Mouse (Mus musculus): Measurements from ENCODE around the gene Sae1. TPM values are rescaled to one million over a fixed set of nuclear protein-coding genes. Genes with fewer than 3 reads are reported as not detected.

Gene Sae1
- polyA plus RNA-seq, 1 experiment from 2014 or later = 483 TPM

DNA sequence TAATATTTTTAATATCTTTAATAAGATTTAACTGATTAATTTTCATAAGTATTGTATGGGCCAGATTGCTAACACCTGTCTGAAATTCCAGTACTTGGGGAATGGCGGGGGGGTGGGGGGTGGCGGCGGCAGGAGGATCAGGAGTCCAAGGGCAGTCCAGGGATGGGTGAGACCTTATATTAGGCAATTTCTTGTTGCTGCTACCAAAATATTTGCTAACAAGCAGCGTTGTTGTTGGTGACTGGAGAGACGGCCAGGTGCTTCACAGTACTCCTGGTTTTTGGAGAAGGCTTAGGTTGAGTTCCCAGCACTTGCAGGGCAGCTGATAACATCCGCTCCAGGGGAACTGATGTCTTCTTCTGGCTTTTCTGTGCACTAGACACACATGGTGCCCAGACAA is 67.1 kb downstream of the Sae1 start:
- 86% methylated on average over 6 of the region's 6 CpGs for WGBS
- DNase-seq (ENCODE audit: low spot score) = no peak
- no peak overlapping the region for H3K27ac ChIP-seq
- peaks cover 55% of the 10 kb centered on the region for H3K36me3 ChIP-seq
- H3K9me3 ChIP-seq (replicated peaks) = no peaks in the 10 kb centered on the region
- H3K27me3 ChIP-seq (ENCODE audit: low read depth, poor library complexity, severe bottlenecking) = no peaks in the 10 kb centered on the region
- no peak overlapping the region for H3K4me3 ChIP-seq
- H3K4me1 ChIP-seq = 0 out of 2 replicates have a peak, but pooled peaks cover 7% of the 10 kb centered on the region

DNA sequence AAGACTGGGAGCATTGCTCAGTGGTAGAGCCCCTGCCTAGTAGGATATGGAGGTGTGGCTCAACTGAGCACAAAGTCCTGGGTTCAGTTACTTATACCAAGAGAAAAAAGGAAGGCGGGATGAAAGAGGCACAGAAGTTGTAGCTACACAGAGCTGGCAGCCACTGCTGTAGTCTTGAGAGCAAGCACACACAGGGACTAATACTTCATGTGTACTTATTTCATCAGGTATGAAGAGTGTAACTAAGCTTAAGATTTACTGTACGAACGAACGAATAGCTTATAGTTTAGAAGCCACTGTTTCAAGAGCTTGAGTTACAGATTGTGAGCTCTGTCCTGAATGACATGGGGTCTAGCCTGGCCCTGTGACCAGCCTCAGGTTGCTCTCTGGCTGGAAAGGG is 68.4 kb downstream of the Sae1 start:
- Histone ChIP-seq H3K27ac (no peak overlapping the region), H3K27me3 (ENCODE audit: low read depth, poor library complexity, severe bottlenecking) (no peaks in the 10 kb centered on the region), H3K4me3 (no peak overlapping the region), H3K4me1 (peaks cover 18% of the 10 kb centered on the region), H3K36me3 (peaks cover 42% of the 10 kb centered on the region), H3K9me3 (replicated peaks) (no peaks in the 10 kb centered on the region)
- no peak for DNase-seq (ENCODE audit: low spot score)
- 94% methylated on average over 4 of the region's 4 CpGs for WGBS

DNA sequence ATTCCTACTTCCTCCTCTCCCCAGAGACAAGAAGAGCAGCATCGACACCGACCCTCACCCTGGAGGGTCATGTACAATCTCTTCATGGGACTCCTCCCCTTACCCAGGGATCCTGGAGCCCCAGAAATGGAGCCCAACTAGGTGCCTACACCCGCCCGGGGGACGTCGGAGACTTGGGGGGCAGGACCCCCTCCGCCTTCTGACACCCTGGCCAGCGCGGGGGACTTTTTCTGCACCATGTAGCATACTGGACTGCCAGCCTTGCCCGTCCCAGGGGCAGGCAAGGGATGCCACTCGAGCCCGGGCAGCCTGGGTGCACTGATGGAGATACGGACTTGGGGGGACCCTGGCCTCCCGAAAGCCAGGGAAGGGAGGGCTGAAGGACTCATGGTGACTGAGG is 70.5 kb downstream of the Sae1 start:
- Histone ChIP-seq H3K27ac (no peak overlapping the region), H3K4me3 (no peak overlapping the region), H3K27me3 (ENCODE audit: low read depth, poor library complexity, severe bottlenecking) (no peaks in the 10 kb centered on the region), H3K36me3 (peaks cover 34% of the 10 kb centered on the region), H3K4me1 (peaks cover 40% of the 10 kb centered on the region), H3K9me3 (replicated peaks) (no peaks in the 10 kb centered on the region)
- 87% methylated on average over 14 of the region's 14 CpGs for WGBS
- no peak for DNase-seq (ENCODE audit: low spot score)

- Histone ChIP-seq H3K9me3 (replicated peaks) (no peaks in the 10 kb centered on the region), H3K27ac (no peak overlapping the region), H3K4me1 (peaks cover 54% of the 10 kb centered on the region), H3K4me3 (no peak overlapping the region), H3K36me3 (peaks cover 30% of the 10 kb centered on the region), H3K27me3 (ENCODE audit: low read depth, poor library complexity, severe bottlenecking) (no peaks in the 10 kb centered on the region)
- no peak for DNase-seq (ENCODE audit: low spot score)
- 70% methylated on average over 4 of the region's 4 CpGs for whole genome bisulfite sequencing
Observed at GRCm38 (mm10) chr7:16315222-16315759, 72.3 kb downstream of the Sae1 start.

DNA sequence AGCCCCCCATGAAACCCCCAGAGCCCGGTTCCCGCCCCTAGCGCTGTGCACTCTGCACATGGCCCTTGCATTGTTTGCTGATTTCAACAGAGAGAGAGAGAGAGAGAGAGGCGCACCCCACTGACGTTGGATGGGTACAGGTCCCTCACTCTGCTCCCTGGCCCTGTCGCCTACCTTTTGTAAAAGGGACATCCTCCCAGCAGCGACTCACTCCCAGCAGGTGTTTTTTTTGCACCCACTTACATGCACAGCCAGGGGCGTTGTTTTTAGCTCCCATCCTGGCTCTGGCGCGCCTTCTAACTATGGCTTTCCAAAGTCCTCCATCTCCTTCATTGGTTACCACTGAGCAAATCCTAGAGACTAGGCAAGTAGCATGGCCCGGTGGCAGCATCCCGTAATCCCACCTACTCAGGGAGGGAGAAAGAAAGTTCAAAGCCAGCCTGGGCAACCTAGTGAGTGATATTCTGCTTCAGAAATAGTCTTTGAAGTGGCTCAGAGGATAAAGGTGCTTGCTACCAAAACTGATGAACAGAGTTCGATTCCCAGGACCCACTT is 73.3 kb downstream of the Sae1 start:
- peaks cover 23% of the 10 kb centered on the region for H3K36me3 ChIP-seq
- H3K9me3 ChIP-seq (replicated peaks) = no peaks in the 10 kb centered on the region
- peak overlapping the region; percentile 78 for H3K4me3 ChIP-seq
- H3K27me3 ChIP-seq (ENCODE audit: low read depth, poor library complexity, severe bottlenecking) = no peaks in the 10 kb centered on the region
- peak overlapping the region; percentile 95 for H3K27ac ChIP-seq
- no peak for DNase-seq (ENCODE audit: low spot score)
- WGBS = 9% methylated on average over 13 of the region's 13 CpGs
- H3K4me1 ChIP-seq = peaks cover 64% of the 10 kb centered on the region

GRCm38 (mm10) chr7:16313481-16314220 is 74.0 kb downstream of the Sae1 start:
- under 1% methylated on average over 56 of the region's 66 CpGs for WGBS
- H3K27ac ChIP-seq = peak overlapping the region; percentile 95
- H3K27me3 ChIP-seq (ENCODE audit: low read depth, poor library complexity, severe bottlenecking) = no peaks in the 10 kb centered on the region
- peak overlapping the region; percentile 78 for H3K4me3 ChIP-seq
- DNase-seq (ENCODE audit: low spot score) = peak; percentile 87
- peaks cover 22% of the 10 kb centered on the region for H3K36me3 ChIP-seq
- no peaks in the 10 kb centered on the region for H3K9me3 ChIP-seq (replicated peaks)
- H3K4me1 ChIP-seq = peaks cover 70% of the 10 kb centered on the region

GRCm38 (mm10) chr7:16312672-16313311 is 74.8 kb downstream of the Sae1 start:
- H3K4me1 ChIP-seq = peaks cover 75% of the 10 kb centered on the region
- under 1% methylated on average over 12 of the region's 12 CpGs for WGBS
- no peaks in the 10 kb centered on the region for H3K9me3 ChIP-seq (replicated peaks)
- H3K36me3 ChIP-seq = peaks cover 15% of the 10 kb centered on the region
- no peaks in the 10 kb centered on the region for H3K27me3 ChIP-seq (ENCODE audit: low read depth, poor library complexity, severe bottlenecking)
- peak overlapping the region; percentile 78 for H3K4me3 ChIP-seq
- peak; percentile 90 for DNase-seq (ENCODE audit: low spot score)
- H3K27ac ChIP-seq = peak overlapping the region; percentile 95

- no peaks in the 10 kb centered on the region for H3K9me3 ChIP-seq (replicated peaks)
- no peaks in the 10 kb centered on the region for H3K27me3 ChIP-seq (ENCODE audit: low read depth, poor library complexity, severe bottlenecking)
- H3K36me3 ChIP-seq = peaks cover 9% of the 10 kb centered on the region
- DNase-seq (ENCODE audit: low spot score) = peak; percentile 68
- peak overlapping the region; percentile 78 for H3K4me3 ChIP-seq
- under 1% methylated on average over 48 of the region's 49 CpGs for WGBS
- peak overlapping the region; percentile 95 for H3K27ac ChIP-seq
- peaks cover 75% of the 10 kb centered on the region for H3K4me1 ChIP-seq
Observed at GRCm38 (mm10) chr7:16312011-16312671, 75.5 kb downstream of the Sae1 start.

GRCm38 (mm10) chr7:16311453-16312004 is 76.1 kb downstream of the Sae1 start:
- H3K36me3 ChIP-seq = peaks cover 2% of the 10 kb centered on the region; the same call in 1 of the 2 replicates
- peaks cover 75% of the 10 kb centered on the region for H3K4me1 ChIP-seq
- peak overlapping the region; percentile 78 for H3K4me3 ChIP-seq
- no peaks in the 10 kb centered on the region for H3K27me3 ChIP-seq (ENCODE audit: low read depth, poor library complexity, severe bottlenecking)
- peak overlapping the region; percentile 95 for H3K27ac ChIP-seq
- no peaks in the 10 kb centered on the region for H3K9me3 ChIP-seq (replicated peaks)
- DNase-seq (ENCODE audit: low spot score) = peak; percentile 48
- WGBS = under 1% methylated on average over 14 of the region's 14 CpGs

DNA sequence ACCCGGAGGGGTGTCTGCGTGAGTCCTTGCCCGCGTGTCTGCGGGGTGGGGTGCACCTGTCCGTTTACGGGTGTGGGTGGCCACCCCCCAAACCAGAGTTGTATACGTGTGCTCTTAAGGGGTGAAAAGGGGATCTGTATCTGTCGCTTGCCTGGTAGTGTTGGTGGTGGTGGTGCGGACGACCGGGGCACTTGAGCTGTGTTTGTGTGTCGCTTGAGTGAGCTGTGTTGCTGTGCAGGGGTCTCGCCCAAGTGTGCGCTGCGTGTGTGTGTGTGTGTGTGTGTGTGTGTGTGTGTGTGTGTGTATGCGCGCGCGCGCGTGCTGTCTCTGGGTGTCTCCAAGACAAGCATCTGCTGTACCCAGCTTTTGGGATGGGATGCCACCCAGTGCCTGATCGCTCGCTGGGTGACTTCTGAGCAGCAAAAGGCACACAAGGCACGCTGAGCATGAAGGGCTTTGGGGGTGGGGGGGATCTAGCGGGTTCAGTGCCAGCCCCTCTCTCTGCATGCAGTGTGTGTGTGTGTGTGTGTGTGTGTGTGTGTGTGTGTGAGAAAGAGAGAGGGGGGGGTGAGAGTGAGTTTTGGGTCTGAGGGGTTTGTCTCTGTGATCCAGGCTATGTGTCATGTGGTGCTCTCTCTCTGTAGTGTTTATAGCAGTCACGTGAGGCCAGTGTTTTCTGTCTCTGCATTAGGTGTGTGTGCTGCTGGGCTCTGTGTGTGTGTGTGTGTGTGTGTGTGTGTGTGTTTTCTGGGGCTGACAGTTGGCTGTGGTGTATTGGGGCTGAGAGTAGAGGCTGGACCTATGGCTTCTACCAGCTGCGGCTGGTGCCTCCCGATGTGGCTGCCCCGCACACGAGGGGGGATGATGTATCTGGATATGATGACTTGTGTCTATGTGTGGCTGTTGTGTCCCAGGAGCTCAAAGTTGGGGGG is 76.8 kb downstream of the Sae1 start:
- Histone ChIP-seq H3K9me3 (replicated peaks) (no peaks in the 10 kb centered on the region), H3K4me3 (peak overlapping the region; percentile 78), H3K27ac (peak overlapping the region; percentile 95; the same call in 1 of the 2 replicates), H3K27me3 (ENCODE audit: low read depth, poor library complexity, severe bottlenecking) (no peaks in the 10 kb centered on the region), H3K36me3 (no peaks in the 10 kb centered on the region), H3K4me1 (peaks cover 75% of the 10 kb centered on the region)
- WGBS = 3% methylated on average over 24 of the region's 31 CpGs
- DNase-seq (ENCODE audit: low spot score) = peak; percentile 63

GRCm38 (mm10) chr7:16310020-16310520 is 77.5 kb downstream of the Sae1 start:
- Histone ChIP-seq H3K9me3 (replicated peaks) (no peaks in the 10 kb centered on the region), H3K4me1 (peaks cover 68% of the 10 kb centered on the region), H3K36me3 (no peaks in the 10 kb centered on the region), H3K4me3 (peak overlapping the region; percentile 78), H3K27ac (peak overlapping the region; percentile 77), H3K27me3 (ENCODE audit: low read depth, poor library complexity, severe bottlenecking) (no peaks in the 10 kb centered on the region)
- peak; percentile 85 for DNase-seq (ENCODE audit: low spot score)
- under 1% methylated on average over 50 of the region's 56 CpGs for WGBS
